Mouse (Mus musculus) megakaryocyte-erythroid progenitor cell, adult 5-6 weeks (primary cell): ENCODE results near the gene Utp4. TPM values are rescaled to one million over a fixed set of nuclear protein-coding genes. Genes with fewer than 3 reads are reported as not detected.
"Not testable (repeated sequence)": the region's sequence is repeated elsewhere in the genome, so short reads cannot be mapped to it uniquely, and the experiment has no call there.

Experiments used
- ATAC-seq: replicated peaks from 2 replicates; pipeline ENCODE4 v1.8.0; 2016; ENCODE audit warnings: mild to moderate bottlenecking, inconsistent platforms; ENCODE audit not compliant: severe bottlenecking, poor library complexity, low FRiP score, low TSS enrichment
- total RNA-seq, 2 experiments: library from RNA; stranded (forward) in 1 of 2; stranded (reverse) in 1 of 2; fragments of 200-1000, 215-1000 nt in 1 of 2; fragments of >200 nt in 1 of 2; fragmentation: Nextera tagmentation in 1 of 2; gene quantifications; 2 replicates each; pipeline ENCODE4 v1.2.3; 2014 to 2017

Gene Utp4
- total RNA-seq (2014; fragmentation: Nextera tagmentation) (75.1 and 84.5 TPM in 2 replicates), total RNA-seq (2017) (73.7 and 79.4 TPM in 2 replicates)

DNA sequence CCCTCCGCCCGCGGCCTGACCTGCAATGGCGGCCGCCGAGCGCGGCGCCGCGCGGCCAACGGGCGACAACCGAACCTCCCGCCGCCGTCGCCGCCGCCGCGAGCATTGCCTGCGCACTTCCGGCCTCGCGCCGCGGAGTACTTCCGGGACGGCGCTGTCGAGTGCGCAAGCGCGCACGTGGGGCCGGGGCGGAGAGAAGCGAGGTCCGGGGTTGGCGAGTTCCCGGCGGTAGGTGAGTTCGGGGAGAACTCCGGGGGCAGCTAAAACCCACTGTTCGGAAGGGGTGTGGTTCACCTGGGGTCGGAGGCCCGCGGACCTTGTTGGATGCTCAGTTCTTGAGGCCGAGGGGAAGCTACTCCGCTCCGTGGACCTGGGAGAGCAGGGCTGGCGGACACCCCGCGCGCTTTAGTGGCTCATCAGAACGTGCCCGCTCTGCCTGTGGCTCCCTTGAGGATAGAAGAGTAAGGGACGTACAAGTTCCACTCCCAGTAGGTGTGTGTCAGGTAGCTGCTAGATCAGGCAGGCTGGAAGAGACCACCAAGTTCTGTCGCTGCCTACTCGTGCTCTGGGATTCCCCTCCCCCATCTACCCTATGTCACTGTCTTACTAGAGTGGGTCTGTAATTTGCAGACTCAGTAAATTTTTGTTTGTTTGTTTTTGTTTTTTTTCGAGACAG, at the start of gene Utp4:
Utp4 (plus strand) TSS at position 156 of the 676 bp plus-strand sequence.
- peak; percentile 87 for ATAC-seq

DNA sequence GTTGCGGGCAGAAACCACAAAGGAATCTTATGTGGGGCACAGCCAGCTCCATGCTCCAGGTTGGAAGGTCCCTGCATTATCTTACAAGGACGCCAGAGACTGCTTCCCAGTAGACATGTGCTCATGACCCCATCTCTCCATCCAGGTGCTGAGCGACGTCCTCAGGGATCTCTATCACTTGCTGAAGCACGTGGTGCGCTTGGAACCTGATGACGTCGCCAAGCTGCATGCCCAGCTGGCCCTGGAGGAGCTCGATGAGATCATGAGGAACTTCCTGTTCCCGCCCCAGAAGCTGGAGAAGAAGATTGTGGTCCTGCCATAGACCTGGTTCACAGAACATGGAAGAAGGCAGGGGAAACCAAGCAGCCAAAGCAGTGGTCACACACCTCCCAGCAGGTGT, 43.4 kb upstream of the Utp4 start:
- ATAC-seq, result no peak

- no peak for ATAC-seq
These were observed 38.7 kb upstream of the Utp4 start for GRCm38 (mm10) chr8:106854534-106855241.

DNA sequence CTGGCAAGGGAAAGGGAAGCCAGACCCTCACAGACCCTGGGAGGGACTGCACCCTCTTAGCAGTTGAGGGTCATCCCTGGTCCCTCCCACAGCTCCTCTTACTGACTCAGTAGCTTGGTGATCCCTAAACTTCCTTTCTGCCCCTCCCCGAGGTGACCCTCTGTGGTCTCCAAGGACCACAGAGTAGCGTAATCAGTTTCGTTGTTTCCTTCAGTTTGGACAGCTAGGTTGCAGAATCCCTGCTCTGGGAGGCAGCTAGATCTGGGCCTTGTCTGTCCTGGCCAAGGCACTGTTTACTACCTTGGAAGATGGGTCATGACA, 38.2 kb upstream of the Utp4 start:
- ATAC-seq, result no peak

DNA sequence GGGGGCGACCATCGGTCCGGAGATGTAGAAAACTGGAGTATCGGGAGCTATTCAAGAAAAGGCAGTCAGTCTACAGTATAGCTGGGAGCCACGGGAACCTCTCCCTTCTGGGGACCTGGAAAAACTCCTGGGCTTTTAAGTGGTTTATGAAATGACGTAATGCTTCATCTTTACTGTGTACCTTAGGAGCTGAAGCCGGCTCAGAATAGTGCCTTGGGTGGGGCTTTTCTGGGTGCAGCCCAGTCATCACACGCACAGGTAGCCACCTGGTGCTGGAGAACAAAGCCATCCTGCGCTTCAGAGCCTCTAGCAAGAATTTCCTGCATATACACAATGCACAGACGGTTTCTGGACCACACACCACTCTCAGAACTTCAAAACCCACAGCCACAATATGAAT, 30.6 kb upstream of the Utp4 start:
- no peak for ATAC-seq

GRCm38 (mm10) chr8:106865354-106865753, 28.1 kb upstream of the Utp4 start:
- no peak for ATAC-seq

DNA sequence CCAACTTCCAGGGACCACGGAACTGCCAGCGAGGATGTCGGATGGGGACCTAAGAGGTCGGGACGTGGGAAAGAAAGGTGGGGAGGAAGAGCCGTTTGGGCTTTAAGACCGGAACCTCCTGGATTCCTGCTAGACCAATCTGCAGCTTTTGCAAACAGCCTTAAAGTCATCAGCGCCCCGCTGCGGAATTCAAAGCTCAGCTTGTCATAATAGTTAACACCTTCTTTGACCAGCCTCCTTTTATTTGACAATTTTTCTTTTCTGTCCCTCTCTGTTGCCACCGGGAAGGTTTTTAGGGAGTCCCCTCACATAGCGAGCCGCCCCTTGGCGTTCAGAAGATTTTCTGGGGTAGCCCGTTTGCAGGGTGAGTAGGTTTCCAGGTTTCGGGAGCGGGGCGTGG, 23.4 kb upstream of the Utp4 start, which contains the start of gene Has3:
Has3 (plus strand) TSS at position 192 of the 400 bp plus-strand sequence.
- ATAC-seq, result no peak

GRCm38 (mm10) chr8:106870537-106871327, 22.7 kb upstream of the Utp4 start:
- ATAC-seq, result peak; percentile 45

- no peak for ATAC-seq
These were observed 22.0 kb upstream of the Utp4 start for GRCm38 (mm10) chr8:106871328-106871926.

- 0 out of 2 replicates have a peak, but pooled peaks have one; percentile 27 for ATAC-seq
These were observed 21.5 kb upstream of the Utp4 start for GRCm38 (mm10) chr8:106871931-106872371.

GRCm38 (mm10) chr8:106872454-106873034, 20.9 kb upstream of the Utp4 start:
- no peak for ATAC-seq

GRCm38 (mm10) chr8:106880121-106880707, 13.2 kb upstream of the Utp4 start:
- ATAC-seq, result no peak

GRCm38 (mm10) chr8:106884094-106884493, 9.3 kb upstream of the Utp4 start:
- not testable (repeated sequence) for ATAC-seq

GRCm38 (mm10) chr8:106884826-106885400, 8.5 kb upstream of the Utp4 start:
- ATAC-seq, result not testable (repeated sequence)

- ATAC-seq, result peak; percentile 79
These were observed 5.9 kb upstream of the Utp4 start for GRCm38 (mm10) chr8:106887336-106888189.

- ATAC-seq, result no peak
These were observed 4.6 kb upstream of the Utp4 start for GRCm38 (mm10) chr8:106888803-106889202.

DNA sequence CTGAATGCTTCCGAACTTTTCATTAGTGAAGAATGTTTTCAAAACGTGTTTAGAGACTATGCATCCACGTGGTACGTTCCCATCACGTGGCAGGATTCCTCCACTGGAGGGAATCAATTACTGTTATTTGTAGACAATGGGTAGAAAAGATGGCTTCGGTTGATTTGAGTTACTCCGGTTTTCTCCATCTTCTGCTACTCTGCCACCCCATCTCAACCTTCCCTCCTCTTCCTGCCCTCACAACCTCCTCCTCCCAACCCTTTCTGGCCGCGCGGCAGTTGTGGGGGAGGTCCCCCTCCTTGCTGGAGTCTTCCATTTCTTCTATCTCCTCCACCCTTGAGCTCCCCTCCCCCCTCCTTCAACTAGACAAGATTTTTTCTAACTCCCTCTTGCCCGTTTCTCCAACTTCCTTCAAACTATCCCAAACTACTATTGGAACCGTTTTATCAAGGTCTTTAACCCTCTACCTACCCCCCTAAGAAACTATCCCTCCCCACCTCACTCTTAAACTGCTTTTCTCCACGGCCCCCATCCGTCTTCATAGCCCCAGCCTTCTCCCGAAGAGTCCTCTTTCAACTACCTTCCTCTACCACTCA, 1.1 kb upstream of the Utp4 start:
- peak; percentile 66 for ATAC-seq
